Mouse (Mus musculus) CH12.LX (cell line): ENCODE measurements at regions not wholly inside any gene's neighbourhood (a gene's known extent, or its start where the extent isn't known, plus 50 kb on each side); places are given as distances from the start of the nearest gene placed in this dataset.

Source experiments
- CTCF ChIP-seq, 2 experiments: IDR thresholded peaks in 1 of 2; conservative IDR thresholded peaks in 1 of 2; 2 replicates each; pipeline ENCODE4 v1.5.1; 2011 to 2012; ENCODE audit warnings: low read depth in 2 of 2, low read length in 2 of 2, improper control_type of control experiment in 1 of 2, inconsistent platforms in 1 of 2, mild to moderate bottlenecking in 1 of 2, moderate library complexity in 1 of 2
- EP300 ChIP-seq: IDR thresholded peaks from 2 replicates; pipeline ENCODE4 v1.6.1; 2011; ENCODE audit warnings: low read length, improper control_type of control experiment
- MAX ChIP-seq: IDR thresholded peaks from 2 replicates; pipeline ENCODE4 v1.6.1; 2011; ENCODE audit warnings: low read length, improper control_type of control experiment
- ZNF384 ChIP-seq: IDR thresholded peaks from 2 replicates; pipeline ENCODE4 v1.6.1; 2012; ENCODE audit warnings: low read depth, low read length, improper control_type of control experiment, inconsistent platforms

DNA sequence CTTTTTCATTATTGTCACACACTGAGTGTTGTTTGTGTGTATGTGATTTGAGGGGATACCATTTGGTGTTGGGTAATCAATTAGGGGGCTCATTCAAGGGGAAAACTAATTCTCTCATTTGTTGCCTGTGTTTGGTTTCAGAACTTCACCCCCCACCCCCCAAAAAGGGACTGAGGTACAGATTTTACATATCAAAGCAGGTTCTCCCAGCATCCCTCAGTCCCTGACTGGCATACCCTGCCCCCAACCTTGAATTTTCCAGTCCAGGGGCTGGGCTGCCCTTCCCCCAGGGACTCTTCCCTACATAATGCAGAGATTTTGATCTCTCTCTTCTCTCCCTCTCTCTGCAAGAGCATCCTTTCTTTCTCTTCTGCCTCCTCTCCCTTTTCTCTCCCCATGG lies 155.5 kb downstream of the Dusp6 start:
- TF ChIP-seq EP300: no peak
- no peak for TF ChIP-seq MAX
- no peak for TF ChIP-seq ZNF384
- no peak for TF ChIP-seq CTCF (conservative IDR thresholded peaks at IDR 0.05 in 1 of 2, IDR thresholded peaks at IDR 0.05 in 1 of 2; ENCODE audit: low read depth in 2 of 2, low read length in 2 of 2)
